Mouse (Mus musculus) lung, postnatal 0 days (tissue): ENCODE data around the gene Rasgrp1. TPM values are rescaled to one million over a fixed set of nuclear protein-coding genes. Genes with fewer than 3 reads are reported as not detected.

Experiments
- ATAC-seq: fragments of 200-750 bp; cut with Nextera tagmentation; 2 replicates; pipeline ENCODE4 v1.8.0; 2017; ENCODE audit warnings: moderate library complexity
- DNase-seq: peaks from one replicate; pipeline ENCODE4 v3.0.0-alpha.2; 2016; ENCODE audit warnings: low spot score
- H3K27ac ChIP-seq: fragments of 300-500 bp; sonication (generic); 2 replicates; pipeline ENCODE4 v1.5.1; 2014; ENCODE audit warnings: antibody characterized with exemption, mild to moderate bottlenecking, low read length, mixed read lengths
- H3K27me3 ChIP-seq: fragments of 300-500 bp; sonication (generic); replicated peaks from 2 replicates; pipeline ENCODE4 v1.6.1; 2014; ENCODE audit warnings: low read length, mixed read lengths; ENCODE audit not compliant: insufficient read depth
- H3K36me3 ChIP-seq: fragments of 300-500 bp; sonication (generic); 2 replicates; pipeline ENCODE4 v1.6.1; 2014; ENCODE audit warnings: low read length, mixed read lengths; ENCODE audit not compliant: insufficient read depth
- H3K4me1 ChIP-seq: fragments of 300-500 bp; sonication (generic); 2 replicates; pipeline ENCODE4 v1.6.1; 2014; ENCODE audit warnings: antibody characterized with exemption, low read depth, low read length, mixed read lengths; ENCODE audit not compliant: insufficient read depth
- H3K4me2 ChIP-seq: fragments of 300-500 bp; sonication (generic); replicated peaks from 2 replicates; pipeline ENCODE4 v1.6.1; 2014; ENCODE audit warnings: low read depth, mild to moderate bottlenecking, low read length, moderate library complexity, mixed read lengths
- H3K4me3 ChIP-seq: fragments of 300-500 bp; sonication (generic); 2 replicates; pipeline ENCODE4 v1.5.1; 2014; ENCODE audit warnings: low read depth, low read length
- H3K9ac ChIP-seq: fragments of 300-500 bp; sonication (generic); replicated peaks from 2 replicates; pipeline ENCODE4 v1.6.1; 2014; ENCODE audit warnings: low read depth, mild to moderate bottlenecking
- H3K9me3 ChIP-seq: fragments of 300-500 bp; sonication (generic); 2 replicates; pipeline ENCODE4 v1.6.1; 2016; ENCODE audit warnings: low read length, mixed read lengths
- CTCF ChIP-seq: IDR thresholded peaks from 2 replicates; pipeline ENCODE4 v1.5.1; 2016; ENCODE audit warnings: antibody characterized with exemption, mild to moderate bottlenecking
- EP300 ChIP-seq: IDR thresholded peaks from 2 replicates; pipeline ENCODE4 v1.6.1; 2016; ENCODE audit warnings: antibody characterized with exemption, mild to moderate bottlenecking, control low read depth
- WGBS: fragments of 180-500 bp; shearing (Covaris S2); extraction: QIAGEN DNeasy Blood & Tissue Kit; methylation state at CpG from one replicate; pipeline ENCODE4 v1.1.7; 2014; 5-methylcytosine and 5-hydroxymethylcytosine counted together
- polyA plus RNA-seq: library from polyadenylated mRNA; unstranded; fragments of >200 nt; fragmentation: Nextera tagmentation; extraction: Ambion mirVana; gene quantifications from 2 replicates; pipeline ENCODE4 v1.2.1, GENCODE M21; 2015

Rasgrp1 gene
- polyA plus RNA-seq, 1 experiment from 2014 or later = 0.30 TPM

DNA sequence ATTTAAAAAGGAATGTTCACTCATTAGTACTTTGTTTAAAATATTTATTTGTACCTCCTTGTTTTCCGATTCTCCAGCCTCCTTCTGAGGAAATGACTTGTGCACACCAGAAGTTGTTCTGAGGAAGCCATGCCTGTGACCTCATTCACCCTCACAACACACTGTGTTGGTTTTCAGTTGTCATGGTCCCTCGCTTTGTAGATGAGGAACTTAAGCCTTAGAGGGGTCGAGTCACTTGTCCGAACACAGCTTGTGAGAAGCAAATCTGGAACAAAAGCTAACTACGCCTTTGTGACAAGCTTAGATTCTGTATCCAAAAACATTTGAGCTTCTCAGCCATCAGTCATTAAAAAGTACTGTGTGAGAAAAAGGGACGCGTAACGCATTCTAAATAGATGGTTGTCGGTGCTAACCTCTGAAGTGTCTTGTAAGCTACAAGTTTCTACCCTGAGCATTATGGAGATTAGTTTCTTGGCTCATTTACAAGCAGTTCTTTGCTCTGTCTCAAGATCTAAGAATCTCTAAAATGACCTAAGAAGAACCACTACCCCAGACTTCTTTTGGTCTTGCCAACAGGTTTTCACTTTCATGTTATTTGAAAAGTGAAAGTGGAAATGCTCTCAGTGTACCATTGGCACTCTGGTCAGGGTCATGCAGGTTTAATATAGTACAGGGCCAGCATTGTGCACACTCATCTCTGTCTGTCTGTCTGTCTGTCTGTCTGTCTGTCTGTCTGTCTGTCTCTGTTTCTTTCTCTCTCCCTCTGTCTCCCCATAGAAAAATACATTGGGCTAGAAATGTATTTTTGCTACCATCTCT is 9.7 kb upstream of the Rasgrp1 start:
- 76% methylated on average over 9 of the region's 9 CpGs for WGBS
- no peak for TF ChIP-seq EP300
- TF ChIP-seq CTCF = no peak
- no peak for ATAC-seq

DNA sequence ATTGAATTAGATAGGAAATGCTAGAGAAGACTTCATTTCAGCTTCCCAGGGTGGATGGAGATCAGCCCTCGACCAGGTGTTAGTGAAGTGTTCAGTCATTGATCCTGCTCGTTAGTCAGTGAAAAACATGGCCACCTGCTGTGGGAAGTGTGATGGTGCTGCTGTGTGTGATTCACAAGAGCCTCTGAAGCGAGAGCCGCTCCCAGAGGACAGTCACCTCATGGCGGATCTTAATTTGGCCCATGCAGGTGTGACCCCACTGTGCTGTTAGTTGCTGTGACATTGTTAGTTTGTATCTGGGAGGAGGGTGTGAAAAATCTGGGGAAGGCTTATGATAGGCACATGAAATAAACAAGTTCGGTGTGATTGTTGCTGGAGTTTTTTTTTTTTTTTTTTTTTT is 7.3 kb upstream of the Rasgrp1 start:
- no peak overlapping the region for H3K4me2 ChIP-seq
- TF ChIP-seq EP300 = no peak
- no peak for TF ChIP-seq CTCF
- ATAC-seq (no peak), DNase-seq (no peak)
- no peaks in the 10 kb centered on the region for H3K9me3 ChIP-seq
- H3K27ac ChIP-seq = no peak overlapping the region
- 45% methylated on average over 6 of the region's 6 CpGs for WGBS
- no peak overlapping the region for H3K9ac ChIP-seq
- no peaks in the 10 kb centered on the region for H3K36me3 ChIP-seq
- no peaks in the 10 kb centered on the region for H3K4me1 ChIP-seq
- no peaks in the 10 kb centered on the region for H3K27me3 ChIP-seq
- H3K4me3 ChIP-seq = no peak overlapping the region

More for the DNA sequence above, 9.7 kb upstream of the Rasgrp1 start:
- no peaks in the 10 kb centered on the region for H3K9me3 ChIP-seq
- H3K4me3 ChIP-seq = no peak overlapping the region
- no peaks in the 10 kb centered on the region for H3K27me3 ChIP-seq
- no peaks in the 10 kb centered on the region for H3K36me3 ChIP-seq
- no peak overlapping the region for H3K27ac ChIP-seq
- H3K4me2 ChIP-seq = no peak overlapping the region
- no peak for DNase-seq
- no peaks in the 10 kb centered on the region for H3K4me1 ChIP-seq
- H3K9ac ChIP-seq = no peak overlapping the region

DNA sequence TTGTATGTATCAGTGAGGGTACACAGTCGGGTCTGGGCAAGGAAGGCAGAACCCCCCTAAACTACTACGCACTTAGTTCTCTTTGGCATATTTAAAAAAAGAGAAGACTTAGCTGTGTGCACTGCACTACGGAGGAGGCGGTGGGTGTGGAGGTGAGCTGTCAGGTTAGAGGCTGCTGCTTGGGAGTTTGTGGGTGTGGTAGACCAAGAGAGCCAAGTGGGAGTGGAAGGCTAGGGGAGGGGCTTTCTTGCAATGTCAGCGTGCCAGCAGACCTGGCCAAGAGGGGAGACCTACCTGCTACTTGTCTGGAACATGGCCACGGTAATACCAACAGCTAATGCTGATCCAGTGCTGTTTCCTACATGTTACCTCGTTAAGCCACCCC is 431 bp upstream of the Rasgrp1 start:
- Histone ChIP-seq H3K9me3 (no peaks in the 10 kb centered on the region), H3K36me3 (no peaks in the 10 kb centered on the region), H3K4me1 (no peaks in the 10 kb centered on the region), H3K9ac (no peak overlapping the region), H3K4me2 (peak overlapping the region; percentile 66), H3K27ac (no peak overlapping the region), H3K27me3 (peaks cover 5% of the 10 kb centered on the region; the same call in 1 of the 2 replicates), H3K4me3 (peak overlapping the region; percentile 35)
- WGBS = 26% methylated on average over 7 of the region's 7 CpGs
- peak; percentile 65 for ATAC-seq
- DNase-seq = peak; percentile 51
- TF ChIP-seq CTCF (no peak), EP300 (no peak)

DNA sequence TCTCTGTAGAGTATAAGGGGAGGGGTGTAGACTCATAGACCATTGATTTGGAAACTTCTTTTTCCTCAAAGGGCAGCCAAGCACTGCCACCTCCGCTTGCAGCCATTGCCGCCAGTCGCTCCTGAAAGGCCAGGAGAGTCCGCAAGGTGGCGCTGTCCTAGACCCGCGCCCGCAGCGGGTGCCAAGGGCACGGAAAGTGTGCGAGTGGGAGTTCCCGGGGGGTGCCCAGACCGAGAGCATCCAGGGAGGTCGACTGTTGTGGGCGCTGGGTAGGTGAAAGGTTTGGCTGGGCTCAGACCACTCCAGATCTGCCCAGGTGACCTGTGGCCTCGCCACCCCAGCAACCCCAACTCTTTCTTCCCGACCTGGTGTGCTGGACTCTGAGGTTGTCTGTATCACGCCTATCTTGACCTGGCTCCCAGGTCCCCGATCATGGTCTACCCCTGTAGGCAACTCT is 683 bp downstream of the Rasgrp1 start:
- 1% methylated on average over 19 of the region's 19 CpGs for WGBS
- no peak overlapping the region for H3K27ac ChIP-seq

GRCm38 (mm10) chr2:117338501-117338900 is 4.3 kb downstream of the Rasgrp1 start:
- Histone ChIP-seq H3K27ac (no peak overlapping the region), H3K4me1 (no peaks in the 10 kb centered on the region), H3K9me3 (no peaks in the 10 kb centered on the region), H3K4me2 (no peak overlapping the region), H3K9ac (no peak overlapping the region), H3K27me3 (peaks cover 5% of the 10 kb centered on the region; the same call in 1 of the 2 replicates), H3K4me3 (no peak overlapping the region), H3K36me3 (no peaks in the 10 kb centered on the region)
- ATAC-seq (no peak), DNase-seq (no peak)
- WGBS = 65% methylated on average over 3 of the region's 3 CpGs
- TF ChIP-seq EP300 (no peak), CTCF (no peak)

More for the DNA sequence above, 683 bp downstream of the Rasgrp1 start:
- Histone ChIP-seq H3K27me3 (peaks cover 5% of the 10 kb centered on the region; the same call in 1 of the 2 replicates), H3K9ac (no peak overlapping the region), H3K4me2 (peak overlapping the region; percentile 66), H3K9me3 (no peaks in the 10 kb centered on the region), H3K36me3 (no peaks in the 10 kb centered on the region), H3K4me3 (peak overlapping the region; percentile 35), H3K4me1 (no peaks in the 10 kb centered on the region)
- peak; percentile 25 for ATAC-seq
- TF ChIP-seq CTCF = peak; percentile 76
- no peak for TF ChIP-seq EP300
- DNase-seq = peak; percentile 64

- no peak overlapping the region for H3K4me2 ChIP-seq
- TF ChIP-seq EP300 = no peak
- TF ChIP-seq CTCF = no peak
- H3K27me3 ChIP-seq = peaks cover 4% of the 10 kb centered on the region; the same call in 1 of the 2 replicates
- DNase-seq (no peak), ATAC-seq (no peak)
- H3K4me3 ChIP-seq = no peak overlapping the region
- no peaks in the 10 kb centered on the region for H3K36me3 ChIP-seq
- H3K27ac ChIP-seq = no peak overlapping the region
- H3K9me3 ChIP-seq = no peaks in the 10 kb centered on the region
- WGBS = 90% methylated on average over 7 of the region's 7 CpGs
- H3K4me1 ChIP-seq = no peaks in the 10 kb centered on the region
- H3K9ac ChIP-seq = no peak overlapping the region
Measured at GRCm38 (mm10) chr2:117337902-117338301, 4.9 kb downstream of the Rasgrp1 start.
